ENCODE assay signal across 13 mouse cellular contexts in genomic region chr14:19961924-19962915, GRCm38 (mm10). TPM values are rescaled to one million over a fixed set of nuclear protein-coding genes. Genes with fewer than 3 reads are reported as not detected.
DNase-seq lines count a peak whose midpoint lies in the region; ATAC-seq and TF ChIP-seq lines count a peak whose summit lies in the region.
"Had no signal": no experiment of that assay in that cellular context is flagged by ENCODE, and none has a peak within 500 bp of the region (broad histone marks: within the 10 kb centered on the region; RNA-seq: fewer than 3 reads in every experiment).

No protein-coding gene starts in this region.

- peaks cover 31% of the 10 kb centered on the region for H3K36me3 ChIP-seq in forebrain, embryonic 13.5 days (ENCODE audit: poor library complexity, severe bottlenecking)
- H3K36me3 ChIP-seq in midbrain, embryonic 16.5 days (ENCODE audit: control insufficient read depth, insufficient read depth, low read length), result peaks cover 6% of the 10 kb centered on the region; the same call in 1 of the 2 replicates

- peaks cover 58% of the 10 kb centered on the region for H3K4me1 ChIP-seq in forebrain, embryonic 13.5 days
- peaks cover 43% of the 10 kb centered on the region for H3K4me1 ChIP-seq in midbrain, embryonic 16.5 days (ENCODE audit: control insufficient read depth, insufficient read depth, low read length)

- no peaks in the 10 kb centered on the region for H3K27me3 ChIP-seq in forebrain, embryonic 13.5 days
- H3K27me3 ChIP-seq in midbrain, embryonic 16.5 days (ENCODE audit: control insufficient read depth, insufficient read depth, low read depth, low read length), result no peaks in the 10 kb centered on the region
- H3K27me3 ChIP-seq: limb, embryonic 15.5 days had no signal

- no peak for DNase-seq in layer of hippocampus, adult 2 months (ENCODE audit: low spot score in 2 of 2)
- DNase-seq in layer of hippocampus, postnatal 10 days (ENCODE audit: low spot score in 2 of 2), result no peak
- DNase-seq in thymus, postnatal 36 days, result peak; percentile 22 to 42
- DNase-seq in urinary bladder, postnatal 10 days (ENCODE audit: low spot score), result no peak
- DNase-seq in cerebellum, postnatal 25 days, result no peak
- DNase-seq in cerebellum, adult 9-11 months, result no peak
- DNase-seq: adrenal gland, adult 2 months; cerebellum, adult 11-12 months; lung, postnatal 4 days had no signal

- no peak overlapping the region for H3K4me3 ChIP-seq in layer of hippocampus, adult 2 months
- no peak overlapping the region for H3K4me3 ChIP-seq in forebrain, embryonic 13.5 days
- no peak overlapping the region for H3K4me3 ChIP-seq in midbrain, embryonic 16.5 days (ENCODE audit: low read depth, low read length)
- H3K4me3 ChIP-seq: erythroblast, embryonic 14.5 days; limb, embryonic 15.5 days had no signal

- peak overlapping the region; percentile 36; the same call in 1 of the 2 replicates for H3K27ac ChIP-seq in layer of hippocampus, adult 2 months
- H3K27ac ChIP-seq in forebrain, embryonic 13.5 days, result peak overlapping the region; percentile 52
- peak overlapping the region; percentile 53 for H3K27ac ChIP-seq in midbrain, embryonic 16.5 days (ENCODE audit: low read length)
- H3K27ac ChIP-seq: limb, embryonic 15.5 days had no signal

- no peak for TF ChIP-seq CTCF in layer of hippocampus, adult 2 months (conservative IDR thresholded peaks at IDR 0.05)

- ATAC-seq in forebrain, embryonic 13.5 days, result 0 out of 2 replicates have a peak, but pooled peaks have one; percentile 44
- peak; percentile 52 for ATAC-seq in midbrain, embryonic 16.5 days

- H3K9me3 ChIP-seq in forebrain, embryonic 13.5 days (replicated peaks), result no peaks in the 10 kb centered on the region
- H3K9me3 ChIP-seq in midbrain, embryonic 16.5 days (replicated peaks; ENCODE audit: control insufficient read depth, low read length, poor library complexity, severe bottlenecking), result no peaks in the 10 kb centered on the region
- H3K9me3 ChIP-seq: limb, embryonic 15.5 days had no signal

- 47% methylated on average over 15 of the region's 15 CpGs for WGBS in forebrain, embryonic 13.5 days
- WGBS in midbrain, embryonic 16.5 days, result 36% methylated on average over 15 of the region's 15 CpGs

- H3K9ac ChIP-seq in forebrain, embryonic 13.5 days, result no peak overlapping the region
- 0 out of 2 replicates have a peak overlapping the region, but pooled peaks have one; percentile 20 for H3K9ac ChIP-seq in midbrain, embryonic 16.5 days (ENCODE audit: low read depth, low read length)
- H3K9ac ChIP-seq: limb, embryonic 15.5 days had no signal

- no peak overlapping the region for H3K4me2 ChIP-seq in forebrain, embryonic 13.5 days
- H3K4me2 ChIP-seq in midbrain, embryonic 16.5 days (ENCODE audit: low read length), result peak overlapping the region; percentile 9; the same call in 1 of the 2 replicates
- H3K4me2 ChIP-seq: limb, embryonic 15.5 days had no signal

RNA-seq across cellular contexts. Expression of gene Gng2, which starts 15.2 kb away (rescaled TPM):
- 100 to 1,000 TPM; 285 to 305 TPM for total RNA-seq in layer of hippocampus, adult 2 months (2021)
- total RNA-seq in layer of hippocampus, postnatal 10 days (2021), result 100 to 1,000 TPM; 491 to 562 TPM
- 304 and 326 TPM in 2 replicates for polyA plus RNA-seq in forebrain, embryonic 13.5 days (2015; fragmentation: Nextera tagmentation; extraction: Ambion mirVana)
- 479 and 480 TPM in 2 replicates for polyA plus RNA-seq in midbrain, embryonic 16.5 days (2015; fragmentation: Nextera tagmentation; extraction: Ambion mirVana)
- polyA plus RNA-seq: erythroblast, embryonic 14.5 days had no signal

Comparison
In these comparisons a context has a peak if more than half of its experiments do, and no peak if none do; other contexts are left out.
1. DNase-seq: peak in thymus, postnatal 36 days (2 of 2); none in layer of hippocampus, adult 2 months (0 of 2), layer of hippocampus, postnatal 10 days (0 of 2), urinary bladder, postnatal 10 days (single experiment), cerebellum, postnatal 25 days (0 of 2) and cerebellum, adult 9-11 months (single experiment).
2. Peak in every context shown above with its lines, with median percentiles within 50 percentile points of each other: H3K27ac ChIP-seq.